9 mouse cellular contexts compared by ENCODE assay signal in the genomic region with DNA sequence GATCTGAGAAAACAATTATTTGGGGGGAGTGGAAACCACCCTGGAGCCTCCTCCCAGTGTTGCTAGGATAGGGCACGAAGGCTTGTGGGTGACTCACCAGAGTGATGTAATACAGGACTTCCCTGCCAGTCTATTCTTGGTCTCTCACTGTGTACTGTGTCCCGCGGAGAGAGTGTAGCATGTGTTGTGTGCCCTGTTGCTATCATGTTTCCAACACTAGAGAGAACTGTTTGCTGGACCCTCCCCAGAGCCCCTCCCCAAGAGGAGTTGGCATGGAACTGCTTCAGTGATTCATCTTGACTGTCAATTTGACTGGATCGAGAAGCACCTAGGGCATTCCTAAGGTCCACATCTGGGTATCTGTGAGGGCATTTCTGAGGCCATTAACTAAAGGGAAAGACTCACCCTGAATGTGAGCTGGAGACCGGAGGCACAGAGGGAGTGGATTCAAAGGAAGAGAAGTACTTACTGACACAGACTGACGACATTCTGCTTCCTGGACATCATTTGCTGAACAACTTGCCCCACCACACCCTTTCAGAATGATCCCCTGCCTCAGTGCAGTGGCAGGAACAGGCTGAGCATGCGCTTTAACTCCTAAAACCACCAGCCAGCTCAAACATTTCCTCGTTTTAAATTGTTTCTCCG. TPM values are rescaled to one million over a fixed set of nuclear protein-coding genes. Genes with fewer than 3 reads are reported as not detected.
DNase-seq lines count a peak whose midpoint lies in the region; ATAC-seq lines count a peak whose summit lies in the region.
"Had no signal": no experiment of that assay in that cellular context is flagged by ENCODE, and none has a peak within 500 bp of the region (broad histone marks: within the 10 kb centered on the region; RNA-seq: fewer than 3 reads in every experiment).

No protein-coding gene starts in this region.

- H3K4me2 ChIP-seq in heart, embryonic 11.5 days, result no peak overlapping the region
- H3K4me2 ChIP-seq: lung, embryonic 14.5 days had no signal

- H3K79me2 ChIP-seq in macrophage (ENCODE audit: inconsistent target), result no peaks in the 10 kb centered on the region

- ATAC-seq in heart, embryonic 11.5 days (replicated peaks; ENCODE audit: insufficient number of reproducible peaks, low FRiP score, low TSS enrichment), result no peak

- 53% methylated on average over 9 of the region's 9 CpGs for WGBS in heart, embryonic 11.5 days (ENCODE audit: insufficient replicate concordance)
- 22% methylated on average over 9 of the region's 9 CpGs for WGBS in macrophage (ENCODE audit: missing documents)

- peak; percentile 77 to 83 for DNase-seq in heart, adult 18-20 months
- DNase-seq in adipocyte (ENCODE audit: low spot score), result peak; percentile 54
- peak; percentile 74 to 79 for DNase-seq in heart, adult 9 months (ENCODE audit: low spot score in 2 of 2)
- no peak for DNase-seq in retina, postnatal 1 day
- no peak for DNase-seq in urinary bladder, adult 2 months (ENCODE audit: low spot score)
- no peak for DNase-seq in thymus, postnatal 0 days (ENCODE audit: low spot score)
- DNase-seq: lung, embryonic 14.5 days had no signal

- H3K9me3 ChIP-seq in heart, embryonic 11.5 days (replicated peaks; ENCODE audit: control insufficient read depth, low read length), result no peaks in the 10 kb centered on the region

- H3K9ac ChIP-seq in heart, embryonic 11.5 days (ENCODE audit: low read depth, low read length), result no peak overlapping the region
- H3K9ac ChIP-seq: lung, embryonic 14.5 days had no signal

- no peaks in the 10 kb centered on the region for H3K4me1 ChIP-seq in heart, embryonic 11.5 days (ENCODE audit: control insufficient read depth, insufficient read depth, low read length)

- H3K4me3 ChIP-seq in heart, embryonic 11.5 days (ENCODE audit: low read depth, low read length), result no peak overlapping the region
- H3K4me3 ChIP-seq in macrophage (ENCODE audit: inconsistent target), result no peak overlapping the region

- no peaks in the 10 kb centered on the region for H3K36me3 ChIP-seq in heart, embryonic 11.5 days (ENCODE audit: control insufficient read depth, insufficient read depth, low read length)
- no peaks in the 10 kb centered on the region for H3K36me3 ChIP-seq in macrophage (ENCODE audit: inconsistent target)

- H3K27ac ChIP-seq in heart, embryonic 11.5 days (ENCODE audit: low read depth, low read length), result no peak overlapping the region
- peak overlapping the region; percentile 65 for H3K27ac ChIP-seq in macrophage

- no peaks in the 10 kb centered on the region for H3K27me3 ChIP-seq in heart, embryonic 11.5 days (ENCODE audit: control insufficient read depth, insufficient read depth, low read length)

RNA-seq across cellular contexts. Expression of a gene that starts 9.2 kb away (rescaled TPM):
- total RNA-seq in heart, adult 18-20 months (2021), result under 1 TPM in 1 of 2 experiments, not detected in 1; 0.15 TPM
- polyA plus RNA-seq in heart, embryonic 11.5 days (2014; fragmentation: Nextera tagmentation; extraction: Ambion mirVana), result 0.21 and 0.56 TPM in 2 replicates
- total RNA-seq in macrophage (2018; cell fraction: chromatin; rRNA removed), result under 1 TPM in 3 of 26 experiments, not detected in 23; 0.49 to 0.98 (median 0.58) TPM
- under 1 TPM in 24 of 26 experiments, not detected in 2; 0.09 to 0.85 (median 0.32) TPM for total RNA-seq in macrophage (2018; cell fraction: cytosol; rRNA removed)
- under 1 TPM in 9 of 26 experiments, not detected in 17; 0.25 to 0.83 (median 0.41) TPM for total RNA-seq in macrophage (2018; cell fraction: nucleus; rRNA removed)
- polyA plus RNA-seq in macrophage (2018), result 0.26 to 0.72 TPM in 2 of 3 replicates, not detected in the other
- 0.81 and 0.94 TPM in 2 replicates for polyA plus RNA-seq in urinary bladder, adult 2 months (2012; rRNA removed)
- polyA plus RNA-seq in thymus, postnatal 0 days (2015; fragmentation: Nextera tagmentation; extraction: Ambion mirVana), result 0.25 and 0.44 TPM in 2 replicates

Comparison
In these comparisons a context has a peak if more than half of its experiments do, and no peak if none do; other contexts are left out.
1. DNase-seq: peak in heart, adult 18-20 months (2 of 2), adipocyte (single experiment) and heart, adult 9 months (2 of 2); none in retina, postnatal 1 day (single experiment), urinary bladder, adult 2 months (single experiment) and thymus, postnatal 0 days (single experiment).